Mouse (Mus musculus) megakaryocyte, embryonic 14.5 days (primary cell): Measurements from ENCODE around the gene Lingo1.

ENCODE experiments used
- FLI1 ChIP-seq: IDR thresholded peaks from 2 replicates; pipeline ENCODE4 v1.6.1; 2012; ENCODE audit warnings: low read length, inconsistent platforms, mixed read lengths
- GATA1 ChIP-seq: IDR thresholded peaks from 3 replicates; pipeline ENCODE4 v1.6.1; 2012; ENCODE audit warnings: mixed read lengths, low read length, inconsistent platforms, borderline replicate concordance

- no peak for TF ChIP-seq GATA1
- TF ChIP-seq FLI1: no peak
Observed at GRCm38 (mm10) chr9:56727703-56728684, 68.3 kb downstream of the Lingo1 start.
